Mouse (Mus musculus) frontal cortex, postnatal 14 days (tissue): ENCODE data around the gene Trim63.

Source experiments
- DNase-seq, 2 experiments: peaks; one replicate each; pipeline ENCODE4 v3.0.0; 2022; ENCODE audit warnings: low spot score in 2 of 2

The Trim63 gene

GRCm38 (mm10) chr4:134298626-134299497, 16.1 kb upstream of the Trim63 start:
- no peak for DNase-seq

- no peak for DNase-seq
Observed at GRCm38 (mm10) chr4:134299498-134299810, 15.5 kb upstream of the Trim63 start.

- DNase-seq, result no peak
Observed at GRCm38 (mm10) chr4:134300316-134300715, 14.6 kb upstream of the Trim63 start.

GRCm38 (mm10) chr4:134302084-134302483, 12.8 kb upstream of the Trim63 start:
- no peak for DNase-seq

- no peak for DNase-seq
Observed at GRCm38 (mm10) chr4:134306963-134307362, 8.0 kb upstream of the Trim63 start.

- peak; percentile 47 to 59 for DNase-seq
Observed at GRCm38 (mm10) chr4:134307367-134308072, 7.4 kb upstream of the Trim63 start.

GRCm38 (mm10) chr4:134310106-134310505, 4.8 kb upstream of the Trim63 start:
- no peak for DNase-seq

- DNase-seq, result no peak
Observed at GRCm38 (mm10) chr4:134310656-134311055, 4.3 kb upstream of the Trim63 start.

- no peak for DNase-seq
Observed at GRCm38 (mm10) chr4:134311784-134312183, 3.1 kb upstream of the Trim63 start.

GRCm38 (mm10) chr4:134312341-134312740, 2.6 kb upstream of the Trim63 start:
- no peak for DNase-seq

GRCm38 (mm10) chr4:134312901-134313300, 2.0 kb upstream of the Trim63 start:
- no peak for DNase-seq

- no peak for DNase-seq
Observed at GRCm38 (mm10) chr4:134314081-134314655, 752 bp upstream of the Trim63 start.

GRCm38 (mm10) chr4:134315470-134315869, 550 bp downstream of the Trim63 start:
- no peak for DNase-seq

GRCm38 (mm10) chr4:134316390-134316789, 1.5 kb downstream of the Trim63 start:
- DNase-seq, result no peak

GRCm38 (mm10) chr4:134319074-134319473, 4.2 kb downstream of the Trim63 start:
- DNase-seq, result no peak

GRCm38 (mm10) chr4:134319674-134320073, 4.8 kb downstream of the Trim63 start:
- DNase-seq, result no peak

GRCm38 (mm10) chr4:134321524-134321923, 6.6 kb downstream of the Trim63 start:
- no peak for DNase-seq

- DNase-seq, result no peak
Observed at GRCm38 (mm10) chr4:134324655-134325054, 9.7 kb downstream of the Trim63 start.

GRCm38 (mm10) chr4:134326859-134327530, 12.1 kb downstream of the Trim63 start:
- DNase-seq, result no peak

GRCm38 (mm10) chr4:134328151-134328550, 13.2 kb downstream of the Trim63 start:
- DNase-seq, result no peak

- DNase-seq, result no peak
Observed at GRCm38 (mm10) chr4:134328832-134329231, 13.9 kb downstream of the Trim63 start.

- no peak for DNase-seq
Observed at GRCm38 (mm10) chr4:134330281-134330680, 15.4 kb downstream of the Trim63 start.
